Mouse (Mus musculus): Measurements from ENCODE around the gene Srgap2.

DNA sequence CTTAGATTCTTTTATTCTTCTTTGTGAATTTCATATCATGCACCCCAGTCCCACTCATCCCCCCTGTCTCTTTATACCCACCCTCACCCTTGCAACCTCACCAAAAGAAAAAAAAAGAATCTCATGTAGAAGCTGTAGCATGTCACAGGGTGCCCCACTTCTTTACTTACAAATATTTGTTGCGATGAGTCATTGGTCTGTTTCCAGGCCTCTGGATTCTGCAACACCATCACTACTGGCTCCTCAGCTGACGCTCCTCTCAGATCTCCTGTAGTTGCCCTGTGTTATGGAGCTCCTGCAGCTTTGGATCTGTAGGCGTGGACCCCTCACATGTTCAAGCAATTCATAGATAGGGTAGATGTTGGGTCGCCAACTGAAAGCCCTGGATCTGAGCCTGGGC is 12.6 kb upstream of the Srgap2 start:
- TF ChIP-seq POLR2A (IDR thresholded peaks at IDR 0.05; ENCODE audit: extremely low read depth, insufficient read depth, low read length) (no peak), CTCF (IDR thresholded peaks at IDR 0.05; ENCODE audit: extremely low read depth, insufficient read depth, low read length) (no peak)

Data from cortical plate, adult 2 months (tissue).